Mouse (Mus musculus): ENCODE results near the gene Reep3.
"Not testable (repeated sequence)": the region's sequence is repeated elsewhere in the genome, so short reads cannot be mapped to it uniquely, and the experiment has no call there.

The Reep3 gene

GRCm38 (mm10) chr10:67017891-67018290 lies 78.9 kb downstream of the Reep3 start:
- in situ Hi-C loops (cut with MseI, MboI) = no loop called here

GRCm38 (mm10) chr10:67017315-67017714 lies 79.4 kb downstream of the Reep3 start:
- in situ Hi-C loops (cut with MseI, MboI) = no loop called here

GRCm38 (mm10) chr10:67016615-67017278 lies 80.0 kb downstream of the Reep3 start:
- in situ Hi-C loops (cut with MseI, MboI) = no loop called here

- in situ Hi-C loops (cut with MseI, MboI) = no loop called here
Observed at GRCm38 (mm10) chr10:67014746-67015145, 82.0 kb downstream of the Reep3 start.

- in situ Hi-C loops (cut with MseI, MboI) = no loop called here
Observed at GRCm38 (mm10) chr10:67010521-67010920, 86.2 kb downstream of the Reep3 start.

GRCm38 (mm10) chr10:67004527-67005042 lies 92.2 kb downstream of the Reep3 start:
- in situ Hi-C loops (cut with MseI, MboI) = no loop called here

GRCm38 (mm10) chr10:67003743-67004526 lies 92.8 kb downstream of the Reep3 start:
- in situ Hi-C loops (cut with MseI, MboI) = no loop called here

- in situ Hi-C loops (cut with MseI, MboI) = no loop called here
Observed at GRCm38 (mm10) chr10:67003009-67003742, 93.6 kb downstream of the Reep3 start.

GRCm38 (mm10) chr10:67002207-67003008 lies 94.3 kb downstream of the Reep3 start:
- in situ Hi-C loops (cut with MseI, MboI) = no loop called here

- in situ Hi-C loops (cut with MseI, MboI) = not testable (repeated sequence)
Observed at GRCm38 (mm10) chr10:67000958-67001615, 95.7 kb downstream of the Reep3 start.

- in situ Hi-C loops (cut with MseI, MboI) = no loop called here
Observed at GRCm38 (mm10) chr10:67000136-67000535, 96.6 kb downstream of the Reep3 start.

- in situ Hi-C loops (cut with MseI, MboI) = no loop called here
Observed at GRCm38 (mm10) chr10:66998770-66999169, 98.0 kb downstream of the Reep3 start.

GRCm38 (mm10) chr10:66995181-66995580 lies 101.6 kb downstream of the Reep3 start:
- in situ Hi-C loops (cut with MseI, MboI) = no loop called here

- in situ Hi-C loops (cut with MseI, MboI) = no loop called here
Observed at GRCm38 (mm10) chr10:66994469-66994868, 102.3 kb downstream of the Reep3 start.

GRCm38 (mm10) chr10:66992591-66992990 lies 104.2 kb downstream of the Reep3 start:
- in situ Hi-C loops (cut with MseI, MboI) = no loop called here

GRCm38 (mm10) chr10:66990506-66990905 lies 106.2 kb downstream of the Reep3 start:
- in situ Hi-C loops (cut with MseI, MboI) = no loop called here

- in situ Hi-C loops (cut with MseI, MboI) = no loop called here
Observed at GRCm38 (mm10) chr10:66983043-66983442, 113.7 kb downstream of the Reep3 start.

GRCm38 (mm10) chr10:66978215-66978614 lies 118.5 kb downstream of the Reep3 start:
- in situ Hi-C loops (cut with MseI, MboI) = no loop called here

- in situ Hi-C loops (cut with MseI, MboI) = no loop called here
Observed at GRCm38 (mm10) chr10:66977093-66977492, 119.7 kb downstream of the Reep3 start.

GRCm38 (mm10) chr10:66975451-66975850 lies 121.3 kb downstream of the Reep3 start:
- in situ Hi-C loops (cut with MseI, MboI) = no loop called here

- in situ Hi-C loops (cut with MseI, MboI) = no loop called here
Observed at GRCm38 (mm10) chr10:66974417-66974816, 122.3 kb downstream of the Reep3 start.

Measured in mouse trophoblast stem cell (cell line).